Mouse (Mus musculus) lung, postnatal 0 days (tissue): Measurements from ENCODE around the gene Pcdh7.

ENCODE experiments used
- CTCF ChIP-seq: IDR thresholded peaks from 2 replicates; pipeline ENCODE4 v1.5.1; 2016; ENCODE audit warnings: antibody characterized with exemption, mild to moderate bottlenecking
- EP300 ChIP-seq: IDR thresholded peaks from 2 replicates; pipeline ENCODE4 v1.6.1; 2016; ENCODE audit warnings: antibody characterized with exemption, mild to moderate bottlenecking, control low read depth

DNA sequence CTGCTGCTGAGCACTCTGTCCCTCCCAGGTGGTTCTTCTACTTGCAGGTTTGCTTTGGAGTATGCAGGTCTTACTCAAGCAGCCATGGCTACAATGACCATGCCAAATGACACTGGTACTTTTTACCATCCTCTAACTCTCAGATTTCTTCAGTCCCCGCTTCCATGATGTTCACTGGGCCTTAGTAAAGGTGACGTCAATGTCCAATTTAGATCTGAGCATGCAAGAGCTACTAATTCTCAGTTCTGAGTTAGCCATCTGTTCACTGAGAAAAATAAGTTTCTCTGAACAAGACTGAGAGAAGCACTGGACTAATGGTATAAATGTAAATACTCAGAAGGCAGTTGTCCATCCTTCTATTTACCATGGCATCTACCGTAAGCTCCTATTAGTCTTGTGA lies 457.8 kb downstream of the Pcdh7 start:
- no peak for TF ChIP-seq CTCF
- no peak for TF ChIP-seq EP300
